In genomic region chr2:72219921-72220320, GRCm38 (mm10) we compare ENCODE assay signal across 8 mouse cellular contexts.
DNase-seq lines count a peak whose midpoint lies in the region; ATAC-seq lines count a peak whose summit lies in the region.

No protein-coding gene starts in this region.

- DNase-seq in frontal cortex, postnatal 25 days (ENCODE audit: low spot score in 2 of 2): peak; percentile 41 to 46
- peak; percentile 52 to 56 for DNase-seq in right cerebral cortex, adult 2 months (ENCODE audit: low spot score in 2 of 2)
- no peak for DNase-seq in right cerebral cortex, postnatal 36 days (ENCODE audit: low spot score in 2 of 2)
- peak; percentile 71 to 81 for DNase-seq in cerebellum, postnatal 10 days
- DNase-seq in kidney, postnatal 10 days: peak; percentile 78
- no peak for DNase-seq in urinary bladder, adult 2 months (ENCODE audit: low spot score)

- ATAC-seq in frontal cortex, adult (ENCODE audit: low TSS enrichment): no peak
- 0 out of 2 replicates have a peak, but pooled peaks have one; percentile 52 for ATAC-seq in monocyte, adult 5-6 weeks (replicated peaks; ENCODE audit: insufficient number of reproducible peaks, low FRiP score, low TSS enrichment, poor library complexity, severe bottlenecking)

Comparison
In these comparisons a context has a peak if more than half of its experiments do, and no peak if none do; other contexts are left out.
1. DNase-seq: peak in frontal cortex, postnatal 25 days (2 of 2), right cerebral cortex, adult 2 months (2 of 2), cerebellum, postnatal 10 days (2 of 2) and kidney, postnatal 10 days (single experiment); none in right cerebral cortex, postnatal 36 days (0 of 2) and urinary bladder, adult 2 months (single experiment).